Mouse (Mus musculus): ENCODE results near the gene Ptpa. TPM values are rescaled to one million over a fixed set of nuclear protein-coding genes. Genes with fewer than 3 reads are reported as not detected.
A peak's percentile ranks its signal among the peaks of the same experiment; 100 is the strongest.
"Not testable (repeated sequence)": the region's sequence is repeated elsewhere in the genome, so short reads cannot be mapped to it uniquely, and the experiment has no call there.

Gene Ptpa
- polyA plus RNA-seq, 1 experiment, result 213 TPM

- no peak for TF ChIP-seq USF1 (IDR thresholded peaks at IDR 0.05; ENCODE audit: low read depth)
- TF ChIP-seq MYOD1 (IDR thresholded peaks at IDR 0.05; ENCODE audit: control insufficient read depth, insufficient read length, low read depth), result no peak
- TF ChIP-seq MYOG (IDR thresholded peaks at IDR 0.05; ENCODE audit: control insufficient read depth, extremely low read depth, insufficient read length), result no peak
- no peak for TF ChIP-seq MAX (IDR thresholded peaks at IDR 0.05)
- no peak for TF ChIP-seq CEBPB (IDR thresholded peaks at IDR 0.05; ENCODE audit: low read depth)
- TF ChIP-seq CTCF (IDR thresholded peaks at IDR 0.05; ENCODE audit: control insufficient read depth, insufficient read depth, insufficient read length), result no peak
- no peak for TF ChIP-seq FOSL1 (IDR thresholded peaks at IDR 0.05; ENCODE audit: insufficient read depth, low read length, poor library complexity, severe bottlenecking)
- H3K27me3 ChIP-seq (ENCODE audit: control insufficient read depth, insufficient read depth, insufficient read length), result no peaks in the 10 kb centered on the region
- H3K36me3 ChIP-seq (ENCODE audit: control insufficient read depth, insufficient read depth), result peaks cover 11% of the 10 kb centered on the region
- peaks cover 61% of the 10 kb centered on the region for H3K79me2 ChIP-seq (ENCODE audit: control insufficient read depth, insufficient read depth)
- H3ac ChIP-seq (ENCODE audit: control insufficient read depth, insufficient read length, low read depth), result peak overlapping the region; percentile 84
- peak overlapping the region; percentile 95 for H3K4me3 ChIP-seq (ENCODE audit: insufficient read depth, poor library complexity, severe bottlenecking)
- peaks cover 54% of the 10 kb centered on the region for H3K79me3 ChIP-seq (ENCODE audit: low read depth)
These were observed 768 bp downstream of the Ptpa start for GRCm38 (mm10) chr2:30416649-30416965.

- peaks cover 66% of the 10 kb centered on the region for H3K79me2 ChIP-seq (ENCODE audit: control insufficient read depth, insufficient read depth)
These were observed 1.3 kb downstream of the Ptpa start for GRCm38 (mm10) chr2:30417154-30417553.

GRCm38 (mm10) chr2:30417595-30418165, 1.8 kb downstream of the Ptpa start:
- Histone ChIP-seq H3K27me3 (ENCODE audit: control insufficient read depth, insufficient read depth, insufficient read length) (no peaks in the 10 kb centered on the region), H3K79me3 (ENCODE audit: low read depth) (peaks cover 63% of the 10 kb centered on the region), H3K36me3 (ENCODE audit: control insufficient read depth, insufficient read depth) (peaks cover 11% of the 10 kb centered on the region), H3K4me3 (ENCODE audit: insufficient read depth, poor library complexity, severe bottlenecking) (no peak overlapping the region), H3ac (ENCODE audit: control insufficient read depth, insufficient read length, low read depth) (no peak overlapping the region), H3K79me2 (ENCODE audit: control insufficient read depth, insufficient read depth) (peaks cover 71% of the 10 kb centered on the region)
- TF ChIP-seq MYOG (IDR thresholded peaks at IDR 0.05; ENCODE audit: control insufficient read depth, extremely low read depth, insufficient read length) (no peak), MYOD1 (IDR thresholded peaks at IDR 0.05; ENCODE audit: control insufficient read depth, insufficient read length, low read depth) (no peak), FOSL1 (IDR thresholded peaks at IDR 0.05; ENCODE audit: insufficient read depth, low read length, poor library complexity, severe bottlenecking) (no peak), CTCF (IDR thresholded peaks at IDR 0.05; ENCODE audit: control insufficient read depth, insufficient read depth, insufficient read length) (no peak), MAX (IDR thresholded peaks at IDR 0.05) (no peak), CEBPB (IDR thresholded peaks at IDR 0.05; ENCODE audit: low read depth) (no peak), USF1 (IDR thresholded peaks at IDR 0.05; ENCODE audit: low read depth) (no peak)

More at GRCm38 (mm10) chr2:30417154-30417553, 1.3 kb downstream of the Ptpa start:
- not testable (repeated sequence) for H3K4me3 ChIP-seq (ENCODE audit: insufficient read depth, poor library complexity, severe bottlenecking); H3ac ChIP-seq (ENCODE audit: control insufficient read depth, insufficient read length, low read depth); H3K27me3 ChIP-seq (ENCODE audit: control insufficient read depth, insufficient read depth, insufficient read length)
- H3K79me3 ChIP-seq (ENCODE audit: low read depth), result peaks cover 58% of the 10 kb centered on the region
- peaks cover 11% of the 10 kb centered on the region for H3K36me3 ChIP-seq (ENCODE audit: control insufficient read depth, insufficient read depth)

GRCm38 (mm10) chr2:30418259-30418658, 2.4 kb downstream of the Ptpa start:
- Histone ChIP-seq H3K4me3 (ENCODE audit: insufficient read depth, poor library complexity, severe bottlenecking) (no peak overlapping the region), H3K27me3 (ENCODE audit: control insufficient read depth, insufficient read depth, insufficient read length) (no peaks in the 10 kb centered on the region), H3K36me3 (ENCODE audit: control insufficient read depth, insufficient read depth) (peaks cover 7% of the 10 kb centered on the region), H3K79me2 (ENCODE audit: control insufficient read depth, insufficient read depth) (peaks cover 77% of the 10 kb centered on the region), H3K79me3 (ENCODE audit: low read depth) (peaks cover 68% of the 10 kb centered on the region), H3ac (ENCODE audit: control insufficient read depth, insufficient read length, low read depth) (no peak overlapping the region)
- TF ChIP-seq FOSL1 (IDR thresholded peaks at IDR 0.05; ENCODE audit: insufficient read depth, low read length, poor library complexity, severe bottlenecking), result no peak
- no peak for TF ChIP-seq CTCF (IDR thresholded peaks at IDR 0.05; ENCODE audit: control insufficient read depth, insufficient read depth, insufficient read length)
- TF ChIP-seq MAX (IDR thresholded peaks at IDR 0.05), result no peak
- no peak for TF ChIP-seq CEBPB (IDR thresholded peaks at IDR 0.05; ENCODE audit: low read depth)
- TF ChIP-seq USF1 (IDR thresholded peaks at IDR 0.05; ENCODE audit: low read depth), result no peak
- TF ChIP-seq MYOG (IDR thresholded peaks at IDR 0.05; ENCODE audit: control insufficient read depth, extremely low read depth, insufficient read length), result no peak
- TF ChIP-seq MYOD1 (IDR thresholded peaks at IDR 0.05; ENCODE audit: control insufficient read depth, insufficient read length, low read depth), result no peak

GRCm38 (mm10) chr2:30419112-30419511, 3.3 kb downstream of the Ptpa start:
- TF ChIP-seq MYOD1 (IDR thresholded peaks at IDR 0.05; ENCODE audit: control insufficient read depth, insufficient read length, low read depth) (no peak), USF1 (IDR thresholded peaks at IDR 0.05; ENCODE audit: low read depth) (no peak), FOSL1 (IDR thresholded peaks at IDR 0.05; ENCODE audit: insufficient read depth, low read length, poor library complexity, severe bottlenecking) (no peak), MAX (IDR thresholded peaks at IDR 0.05) (no peak), CTCF (IDR thresholded peaks at IDR 0.05; ENCODE audit: control insufficient read depth, insufficient read depth, insufficient read length) (no peak), MYOG (IDR thresholded peaks at IDR 0.05; ENCODE audit: control insufficient read depth, extremely low read depth, insufficient read length) (no peak), CEBPB (IDR thresholded peaks at IDR 0.05; ENCODE audit: low read depth) (no peak)
- Histone ChIP-seq H3K27me3 (ENCODE audit: control insufficient read depth, insufficient read depth, insufficient read length) (no peaks in the 10 kb centered on the region), H3K79me2 (ENCODE audit: control insufficient read depth, insufficient read depth) (peaks cover 86% of the 10 kb centered on the region), H3K4me3 (ENCODE audit: insufficient read depth, poor library complexity, severe bottlenecking) (no peak overlapping the region), H3ac (ENCODE audit: control insufficient read depth, insufficient read length, low read depth) (no peak overlapping the region), H3K79me3 (ENCODE audit: low read depth) (peaks cover 76% of the 10 kb centered on the region), H3K36me3 (ENCODE audit: control insufficient read depth, insufficient read depth) (peaks cover 7% of the 10 kb centered on the region)

- H3ac ChIP-seq (ENCODE audit: control insufficient read depth, insufficient read length, low read depth), result no peak overlapping the region
- H3K4me3 ChIP-seq (ENCODE audit: insufficient read depth, poor library complexity, severe bottlenecking), result no peak overlapping the region
- no peak for TF ChIP-seq MAX (IDR thresholded peaks at IDR 0.05)
- TF ChIP-seq CTCF (IDR thresholded peaks at IDR 0.05; ENCODE audit: control insufficient read depth, insufficient read depth, insufficient read length), result no peak
- TF ChIP-seq MYOG (IDR thresholded peaks at IDR 0.05; ENCODE audit: control insufficient read depth, extremely low read depth, insufficient read length), result no peak
- TF ChIP-seq FOSL1 (IDR thresholded peaks at IDR 0.05; ENCODE audit: insufficient read depth, low read length, poor library complexity, severe bottlenecking), result no peak
- TF ChIP-seq CEBPB (IDR thresholded peaks at IDR 0.05; ENCODE audit: low read depth), result no peak
- no peak for TF ChIP-seq USF1 (IDR thresholded peaks at IDR 0.05; ENCODE audit: low read depth)
- no peak for TF ChIP-seq MYOD1 (IDR thresholded peaks at IDR 0.05; ENCODE audit: control insufficient read depth, insufficient read length, low read depth)
- peaks cover 77% of the 10 kb centered on the region for H3K79me3 ChIP-seq (ENCODE audit: low read depth)
- H3K27me3 ChIP-seq (ENCODE audit: control insufficient read depth, insufficient read depth, insufficient read length), result no peaks in the 10 kb centered on the region
- H3K79me2 ChIP-seq (ENCODE audit: control insufficient read depth, insufficient read depth), result peaks cover 92% of the 10 kb centered on the region
- peaks cover 14% of the 10 kb centered on the region for H3K36me3 ChIP-seq (ENCODE audit: control insufficient read depth, insufficient read depth)
These were observed 5.6 kb downstream of the Ptpa start for GRCm38 (mm10) chr2:30421432-30421831.

All from C2C12 (cell line).